Mouse (Mus musculus) embryo, embryonic 11.5 days (tissue): ENCODE results near the gene Neurod6.

Experiments used
- DNase-seq: peaks from one replicate; pipeline ENCODE4 v3.0.0-alpha.2; 2012; ENCODE audit warnings: low read depth, low spot score

The Neurod6 gene

DNA sequence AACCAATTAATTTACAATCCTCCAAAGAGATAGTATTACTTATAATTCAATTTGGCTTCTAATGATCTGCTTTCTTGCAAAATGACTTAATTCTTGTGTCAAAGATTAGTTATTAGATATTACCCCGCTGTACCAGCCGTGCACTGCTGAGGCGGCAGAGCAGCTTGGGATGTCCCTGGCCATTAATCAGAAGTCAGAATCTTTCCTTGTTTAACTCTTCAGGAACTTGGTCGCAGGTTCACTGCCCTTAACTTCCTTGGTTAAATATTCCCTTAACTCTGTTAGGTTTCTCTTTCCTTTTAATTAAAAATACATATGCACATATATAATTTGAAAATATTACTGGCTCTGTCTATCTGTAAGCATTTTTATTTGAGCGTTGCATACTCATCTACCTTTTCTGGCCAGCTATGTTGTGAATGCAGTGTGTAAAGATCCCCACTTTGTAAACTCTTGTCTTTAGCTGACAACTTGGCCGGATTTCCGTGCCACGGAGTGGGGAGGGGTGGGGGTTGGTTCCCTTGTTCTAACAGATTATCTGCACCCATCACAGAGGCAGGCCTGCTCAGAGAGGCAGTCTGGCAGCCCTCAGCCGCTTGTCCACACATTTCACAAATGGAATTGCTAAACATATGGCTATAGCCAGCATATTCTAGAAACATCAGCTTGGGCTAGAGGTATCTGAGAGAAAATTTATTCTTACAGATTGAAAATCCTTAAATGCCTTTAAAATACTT lies 34.1 kb downstream of the Neurod6 start:
- no peak for DNase-seq

DNA sequence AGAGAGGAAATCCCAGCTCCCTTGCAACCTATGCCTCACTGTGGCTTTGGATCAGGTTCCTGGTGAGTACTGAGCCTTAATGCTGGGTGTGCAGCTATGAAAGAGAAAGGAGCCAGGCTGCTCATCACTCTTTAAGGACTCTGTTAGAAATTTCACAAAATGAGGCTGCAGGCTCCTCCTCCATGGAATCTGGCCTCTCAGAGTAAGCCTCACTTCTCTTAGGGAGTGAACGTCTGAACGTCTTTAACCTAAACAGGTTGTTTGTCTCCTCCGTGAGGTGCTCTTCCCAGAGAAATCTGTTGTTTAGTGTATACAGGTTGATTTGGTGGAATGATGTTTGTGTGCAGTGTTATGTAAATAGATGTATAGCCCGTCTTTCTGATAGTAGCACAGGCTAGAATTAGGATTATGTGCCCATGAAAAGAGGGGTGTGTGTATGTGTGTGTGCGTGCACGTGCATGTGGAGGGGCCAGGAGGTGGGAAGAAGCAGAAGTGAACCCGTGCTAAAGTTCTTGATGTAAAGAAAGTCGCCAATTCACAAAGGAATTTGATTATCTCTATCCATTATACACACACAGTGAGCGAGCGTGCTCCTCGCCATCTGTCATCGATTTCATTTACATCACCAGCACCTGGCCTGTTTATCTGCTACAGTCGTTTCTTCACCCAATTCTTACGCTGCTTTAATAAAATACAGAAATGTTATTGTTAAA lies 34.8 kb downstream of the Neurod6 start:
- no peak for DNase-seq

DNA sequence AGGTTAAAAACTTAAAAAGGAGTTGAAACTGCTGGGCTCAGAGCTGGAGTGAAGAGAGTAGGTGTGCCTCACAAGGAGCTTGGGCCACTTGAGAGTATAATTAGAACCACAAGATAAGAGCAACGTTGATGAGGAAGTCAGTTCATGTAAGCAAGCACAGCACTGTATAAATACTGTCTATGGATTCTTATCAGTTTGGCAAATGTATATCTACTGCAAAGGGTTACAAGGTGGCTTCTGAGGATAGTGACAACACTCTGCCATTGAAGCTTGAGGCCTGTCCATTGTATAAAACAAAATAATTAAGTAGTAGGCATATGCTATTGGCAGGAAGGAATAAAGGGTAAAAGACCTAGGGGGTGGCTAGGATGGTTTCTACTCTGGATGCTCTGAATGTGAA lies 46.4 kb downstream of the Neurod6 start:
- DNase-seq, result no peak
